Mouse (Mus musculus) ovary, adult 18-20 months (tissue): ENCODE data around the gene Cldn24.
"Not testable (repeated sequence)": the region's sequence is repeated elsewhere in the genome, so short reads cannot be mapped to it uniquely, and the experiment has no call there.

ENCODE experiments used
- DNase-seq: peaks from one replicate; pipeline ENCODE4 v3.0.0; 2022; ENCODE audit warnings: low spot score, mixed read lengths

Cldn24 gene

DNA sequence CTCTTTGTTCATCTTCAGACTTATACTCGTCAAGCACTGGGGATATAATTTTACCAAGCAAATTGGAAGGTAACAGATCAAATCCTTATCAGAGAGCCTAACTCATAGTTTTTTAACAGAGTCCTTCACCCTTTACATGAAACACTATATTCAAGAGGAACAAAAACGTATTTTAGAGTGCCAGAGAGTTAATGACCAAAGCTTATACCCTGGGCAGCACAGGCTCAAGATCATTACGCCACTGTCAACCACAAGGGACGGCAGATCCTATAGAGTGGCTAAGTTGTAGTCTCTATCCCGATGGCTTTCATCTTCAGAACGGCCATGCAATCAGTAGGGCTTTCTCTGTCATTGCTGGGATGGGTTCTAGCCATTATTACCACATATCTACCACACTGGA is at the start of gene Cldn24:
Cldn24 (plus strand) TSS at position 301 of the 400 bp plus-strand sequence.
- DNase-seq: no peak

DNA sequence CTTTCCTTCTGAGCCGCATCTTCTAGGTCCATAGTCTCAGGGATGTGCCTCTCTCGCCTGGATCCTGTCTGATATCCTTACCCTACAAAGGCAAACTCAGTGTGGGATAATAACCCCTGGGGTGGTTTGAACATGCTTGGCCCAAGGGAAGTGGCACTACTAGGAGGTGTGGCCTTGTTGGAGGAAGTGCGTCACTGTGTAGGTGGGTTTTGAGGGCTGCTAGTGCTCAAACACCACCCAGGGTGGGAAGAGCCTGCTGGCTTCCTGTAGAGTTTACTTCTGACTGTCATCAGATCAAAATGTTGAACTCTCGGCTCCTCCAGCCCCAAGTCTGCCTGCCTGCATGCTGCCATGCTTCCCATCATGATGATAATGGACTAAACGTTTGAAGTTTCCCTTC is 49.0 kb upstream of the Cldn24 start:
- no peak for DNase-seq

DNA sequence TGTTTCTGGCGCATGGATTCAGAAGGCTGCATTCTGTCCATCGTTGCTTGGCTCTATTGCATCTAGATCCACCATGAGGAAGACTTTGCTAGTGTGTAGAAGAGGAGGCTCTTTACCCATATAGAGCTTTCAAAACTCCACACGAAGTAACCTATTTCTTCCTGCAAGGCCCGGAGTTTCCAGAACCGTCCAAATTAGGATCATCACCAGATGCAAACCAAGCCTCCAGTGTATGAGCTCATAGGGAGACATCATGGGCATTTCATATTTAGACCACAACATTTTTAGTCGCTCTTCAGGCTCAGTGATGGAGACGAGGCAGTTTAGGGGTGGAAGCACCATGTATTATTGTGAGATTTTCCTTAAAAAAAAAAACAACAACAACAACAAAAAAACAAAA is 44.5 kb upstream of the Cldn24 start:
- no peak for DNase-seq

DNA sequence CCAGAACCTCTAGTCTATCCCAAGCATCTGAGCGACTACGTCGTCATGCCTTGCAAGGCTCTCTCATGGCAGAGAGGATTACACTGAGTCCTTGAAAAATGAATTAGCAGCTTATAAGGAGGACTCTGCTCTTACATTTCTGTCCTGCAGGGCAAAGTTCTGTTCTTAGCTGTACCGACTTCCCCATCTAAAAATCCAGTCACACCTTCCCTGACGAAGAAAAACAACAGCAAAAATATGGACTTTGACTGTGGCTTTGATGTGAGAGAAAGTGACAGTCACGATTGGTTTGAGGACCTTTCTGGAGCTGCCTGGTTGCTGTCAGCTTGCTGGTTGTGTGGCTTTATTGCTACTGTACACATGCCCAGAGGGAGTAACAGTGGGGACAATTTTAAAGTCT is 42.4 kb upstream of the Cldn24 start:
- no peak for DNase-seq

DNA sequence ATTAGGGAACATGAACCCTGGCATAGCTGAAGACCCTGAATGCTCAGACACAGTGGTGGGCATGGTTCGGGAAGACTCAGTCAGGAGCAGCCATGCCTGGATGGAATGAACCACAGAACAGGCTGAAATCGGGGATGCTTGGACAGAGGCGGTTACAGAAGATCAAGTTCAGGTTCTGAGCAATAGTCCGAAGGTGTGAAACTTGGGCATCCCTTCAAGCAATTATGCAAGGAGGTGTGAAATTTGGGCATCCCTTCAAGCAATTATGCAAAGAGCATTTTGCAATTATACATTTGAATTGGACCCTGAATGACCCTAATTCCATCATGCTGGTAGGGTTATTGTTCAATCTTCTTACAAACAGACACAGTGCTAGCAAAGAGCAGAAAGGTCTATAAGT is 40.1 kb upstream of the Cldn24 start:
- DNase-seq: no peak

DNA sequence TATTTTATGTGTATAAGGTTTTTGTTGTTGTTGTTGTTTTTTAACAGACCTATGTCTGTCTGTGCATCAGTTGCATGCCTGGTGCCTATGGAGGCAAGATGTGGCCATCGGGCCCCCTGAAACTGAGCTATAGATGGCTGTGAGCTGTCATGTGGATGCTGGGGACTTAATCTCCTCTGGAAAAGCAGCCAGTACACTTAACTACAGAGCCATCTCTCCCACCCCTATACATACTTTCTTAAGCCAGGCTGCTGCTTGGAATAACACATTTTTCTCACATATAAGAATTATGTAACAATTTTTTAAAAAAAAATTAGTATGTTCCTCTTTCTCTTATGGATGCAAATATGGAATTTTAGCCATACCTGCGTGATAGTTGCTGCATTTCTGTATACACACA is 38.4 kb upstream of the Cldn24 start:
- DNase-seq: no peak

DNA sequence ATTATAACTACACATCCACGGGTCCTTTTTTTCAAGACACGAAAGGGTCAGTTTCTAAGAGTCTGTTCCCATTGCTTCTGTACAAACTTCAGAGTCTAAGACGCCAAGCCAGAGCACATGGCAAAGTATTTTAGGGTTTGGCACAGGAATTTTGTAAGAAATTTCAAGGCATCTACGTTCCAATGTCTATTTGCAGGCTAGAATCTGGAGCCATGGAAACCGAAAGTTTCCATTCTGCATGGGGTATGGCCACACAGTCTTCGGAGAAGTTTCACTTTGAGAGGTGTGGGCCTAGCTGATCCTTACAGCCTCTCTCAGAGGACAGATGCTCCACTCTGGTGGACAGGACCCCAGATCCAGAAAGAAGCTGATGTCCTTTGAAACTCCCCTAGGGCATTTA is 38.0 kb upstream of the Cldn24 start:
- no peak for DNase-seq

DNA sequence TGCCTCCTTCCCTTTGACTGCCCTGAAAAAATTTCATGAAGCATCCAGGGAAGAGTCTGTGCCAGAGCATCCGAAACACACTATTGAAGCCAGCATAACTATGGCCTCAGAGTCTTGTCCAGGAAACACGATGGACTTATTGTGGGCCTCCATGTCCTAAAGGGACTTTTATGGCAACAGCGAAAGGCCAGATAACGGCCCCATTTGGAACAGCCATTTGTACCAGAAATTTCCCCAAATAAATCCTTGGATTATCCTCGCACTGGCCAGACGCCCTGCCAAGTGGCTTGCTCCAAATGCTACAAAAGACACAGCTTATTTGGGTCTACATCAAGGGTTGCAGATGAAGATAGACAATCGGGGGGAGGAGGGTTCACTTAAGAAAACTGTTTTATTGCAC is 37.5 kb upstream of the Cldn24 start:
- DNase-seq: peak; percentile 9

DNA sequence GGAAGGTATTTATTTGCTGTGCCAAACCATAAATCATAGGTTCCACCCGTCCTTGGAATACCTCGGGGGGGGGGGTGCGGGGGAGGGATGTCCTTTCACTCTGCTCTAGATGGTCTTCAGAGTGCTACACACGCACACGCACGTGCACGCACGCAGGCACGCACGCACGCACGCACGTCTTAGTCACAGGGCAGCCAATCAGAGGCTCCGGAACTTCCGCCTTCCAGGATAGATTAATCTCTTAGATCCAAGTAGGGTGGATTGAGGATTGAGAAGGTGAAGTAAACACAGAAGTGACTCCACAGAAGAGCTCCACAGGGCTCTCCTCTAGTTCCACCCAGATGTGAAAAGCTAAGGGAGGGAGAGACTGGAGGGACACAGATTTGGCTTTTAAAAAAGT is 35.6 kb upstream of the Cldn24 start:
- no peak for DNase-seq

DNA sequence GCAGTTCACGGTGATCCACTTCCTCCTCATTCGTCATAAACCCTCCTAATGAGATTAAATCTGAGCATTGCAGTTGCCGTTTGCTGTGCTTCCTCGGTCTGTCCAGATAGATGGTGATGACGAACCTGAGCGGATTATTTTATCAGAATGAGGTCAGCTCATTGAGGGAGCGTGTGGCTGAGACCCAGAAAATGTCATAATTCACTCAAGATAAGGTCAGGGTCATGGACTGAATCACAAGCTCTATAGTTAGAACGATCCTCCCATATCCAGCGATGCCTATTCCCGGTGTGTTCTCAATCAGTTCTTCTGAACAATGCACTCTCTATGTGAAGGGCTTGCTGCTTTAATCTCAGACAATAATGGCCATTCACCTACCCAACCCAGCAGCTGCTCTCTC is 34.2 kb upstream of the Cldn24 start:
- DNase-seq: no peak

DNA sequence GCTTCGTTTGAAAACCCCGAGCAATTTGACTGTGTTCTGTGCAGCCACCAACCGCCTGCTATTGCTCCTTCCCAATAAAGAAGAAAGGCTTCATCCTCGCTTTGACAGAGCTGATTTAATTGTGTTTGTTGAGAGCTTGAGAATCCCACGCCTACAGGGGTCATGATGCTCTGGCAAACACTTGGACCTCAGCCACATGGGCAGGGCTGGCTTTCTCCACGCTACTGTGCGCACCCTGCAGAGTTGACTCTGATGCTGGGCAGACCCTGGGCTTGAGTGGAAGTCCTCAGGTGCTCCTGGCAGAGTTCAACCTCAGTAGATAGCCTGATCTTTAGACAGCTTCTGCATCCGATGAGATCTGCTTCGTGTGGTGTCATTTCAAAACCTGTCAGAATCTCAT is 30.0 kb upstream of the Cldn24 start:
- peak; percentile 28 for DNase-seq

DNA sequence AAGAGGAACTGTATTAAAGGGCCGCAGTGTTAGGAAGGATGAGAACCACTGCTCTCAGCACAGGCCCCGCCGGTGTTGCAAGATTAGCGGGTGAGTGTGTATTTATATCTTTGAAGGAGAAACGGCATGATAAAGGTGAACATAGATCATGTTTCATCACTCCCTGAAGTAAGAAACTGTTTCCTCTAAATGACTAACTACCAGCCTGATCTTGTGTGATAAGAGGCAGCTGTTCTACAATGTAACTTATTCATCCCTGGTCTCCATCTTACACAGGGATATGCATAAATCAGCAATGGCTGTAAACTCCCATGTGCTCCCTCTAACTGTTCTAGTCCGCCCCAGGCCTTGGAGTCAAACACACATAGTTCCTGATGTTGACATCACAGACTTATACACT is 22.5 kb upstream of the Cldn24 start:
- no peak for DNase-seq

DNA sequence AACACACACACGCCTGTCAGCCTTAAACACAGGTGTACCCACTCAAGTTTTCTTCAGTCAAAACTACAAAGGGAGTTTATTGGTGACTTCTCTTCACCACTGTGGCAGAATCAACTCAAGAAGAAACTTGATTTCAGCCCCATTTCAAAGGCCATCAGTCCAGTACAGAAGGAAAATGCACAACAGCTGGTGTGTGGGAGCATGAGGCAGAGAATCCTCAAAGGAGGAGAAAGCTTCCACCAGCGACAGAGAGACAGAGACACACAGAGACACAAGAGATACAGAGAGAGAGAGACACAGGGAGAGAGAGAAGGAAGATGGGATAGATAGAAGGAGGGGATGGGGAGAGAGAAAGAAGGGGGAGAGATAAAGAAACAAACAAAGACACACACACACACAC is 19.6 kb upstream of the Cldn24 start:
- DNase-seq: no peak

DNA sequence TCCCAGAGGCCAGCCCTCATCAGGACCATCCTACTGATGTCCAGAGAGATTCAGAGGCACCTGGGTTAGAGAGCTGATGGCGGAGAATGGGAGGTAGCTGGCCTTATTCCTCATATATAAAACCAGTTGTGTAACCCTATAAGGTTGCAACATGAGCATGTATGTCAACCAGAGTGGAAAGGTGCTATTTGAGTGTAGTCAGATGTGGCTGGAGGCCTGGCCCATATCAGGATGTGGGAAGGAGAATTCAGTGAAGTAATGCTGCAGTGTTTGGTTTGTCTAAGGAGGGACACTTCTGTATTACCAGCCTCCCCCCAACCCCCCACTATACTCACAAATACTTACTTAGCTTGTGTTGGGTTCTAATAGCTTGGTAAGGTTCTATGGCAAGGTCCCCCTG is 17.7 kb upstream of the Cldn24 start:
- no peak for DNase-seq

DNA sequence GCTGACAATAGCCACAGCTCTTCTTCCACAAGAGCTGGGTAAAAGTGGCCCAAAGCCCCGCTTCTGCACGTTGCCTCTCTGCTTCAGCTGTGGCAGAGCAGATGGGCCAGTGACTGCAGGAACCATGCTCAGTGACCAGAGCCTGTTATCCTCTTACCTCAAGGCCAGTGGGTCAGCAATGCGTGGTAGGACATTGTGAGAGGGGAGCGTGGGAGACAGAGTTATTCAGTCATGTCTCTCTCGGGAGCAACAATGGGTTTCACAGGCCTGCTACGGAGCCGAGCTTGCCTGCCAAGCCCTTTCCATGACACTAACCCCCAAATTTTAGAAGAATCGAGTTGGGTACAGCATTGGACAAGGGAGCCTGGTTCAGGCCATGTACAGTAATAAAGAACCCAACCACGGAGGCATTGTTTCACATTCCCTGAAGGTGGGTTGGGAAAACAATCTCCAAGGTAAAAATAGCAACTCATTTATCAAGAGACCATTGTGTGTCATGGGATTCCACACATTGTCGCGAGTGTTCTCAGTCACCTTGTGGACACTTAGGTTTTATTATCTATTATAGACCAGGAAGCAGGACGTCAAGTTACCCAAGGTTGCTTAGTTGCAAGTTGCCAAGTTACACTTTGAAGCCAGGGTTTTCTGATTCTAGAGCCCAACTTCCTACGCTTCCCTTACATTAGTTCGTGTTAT is 11.8 kb upstream of the Cldn24 start:
- no peak for DNase-seq

DNA sequence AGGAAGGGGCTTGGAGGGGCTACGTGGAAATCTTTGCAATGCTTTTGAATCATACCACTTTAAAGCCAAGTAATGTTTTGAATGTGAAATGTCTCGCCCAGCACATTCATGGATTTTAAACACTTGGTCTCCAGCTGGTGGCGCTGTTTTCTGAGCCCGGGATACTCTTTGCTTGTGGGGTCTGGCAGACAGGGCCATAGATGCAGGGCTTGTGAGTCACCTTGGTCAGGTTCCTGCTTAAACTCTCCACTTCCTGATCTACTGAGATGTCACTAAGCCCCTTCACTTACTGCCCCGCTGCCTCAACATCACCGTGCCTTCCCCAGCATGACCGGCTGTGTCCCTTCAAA is 11.3 kb upstream of the Cldn24 start:
- no peak for DNase-seq

DNA sequence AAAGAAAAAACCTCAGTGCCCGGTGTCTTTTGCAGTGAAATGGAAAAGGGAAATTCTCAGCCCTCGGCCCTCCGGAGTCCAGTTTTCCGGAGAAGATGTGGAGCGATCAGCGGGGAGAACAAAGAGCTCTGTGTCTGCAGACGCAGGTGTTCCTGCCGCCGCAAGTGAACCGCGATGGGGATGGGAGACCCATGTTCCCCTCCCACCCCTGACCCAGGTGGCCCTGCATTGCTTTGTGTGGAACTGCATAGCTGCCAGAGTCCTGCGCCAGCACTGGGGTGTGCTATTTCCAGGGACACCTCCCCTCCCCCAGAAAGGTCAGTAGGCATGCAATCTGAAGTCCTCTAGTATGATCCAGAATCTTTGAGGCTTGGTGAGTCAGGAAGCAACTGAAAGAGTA is 10.7 kb upstream of the Cldn24 start:
- DNase-seq: no peak

DNA sequence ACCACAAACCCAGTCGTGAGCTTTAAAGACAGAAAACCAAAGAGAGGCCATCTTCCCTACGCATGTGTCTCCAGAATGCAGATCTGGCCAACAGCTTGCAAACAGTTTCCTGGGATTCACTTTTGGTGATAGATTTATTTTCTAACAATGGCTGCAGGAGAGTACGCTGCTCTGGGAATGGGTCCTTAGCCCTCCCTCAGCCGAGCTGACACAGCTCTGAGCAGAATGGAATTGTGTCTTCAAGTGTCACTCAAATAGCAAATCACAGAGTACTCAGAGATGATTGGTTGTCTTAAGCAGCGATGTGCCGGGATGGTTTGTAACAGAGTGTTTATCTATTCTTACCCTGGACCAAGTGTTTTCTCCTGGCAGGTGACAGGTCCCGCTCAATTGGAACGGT is 2.9 kb upstream of the Cldn24 start:
- no peak for DNase-seq

DNA sequence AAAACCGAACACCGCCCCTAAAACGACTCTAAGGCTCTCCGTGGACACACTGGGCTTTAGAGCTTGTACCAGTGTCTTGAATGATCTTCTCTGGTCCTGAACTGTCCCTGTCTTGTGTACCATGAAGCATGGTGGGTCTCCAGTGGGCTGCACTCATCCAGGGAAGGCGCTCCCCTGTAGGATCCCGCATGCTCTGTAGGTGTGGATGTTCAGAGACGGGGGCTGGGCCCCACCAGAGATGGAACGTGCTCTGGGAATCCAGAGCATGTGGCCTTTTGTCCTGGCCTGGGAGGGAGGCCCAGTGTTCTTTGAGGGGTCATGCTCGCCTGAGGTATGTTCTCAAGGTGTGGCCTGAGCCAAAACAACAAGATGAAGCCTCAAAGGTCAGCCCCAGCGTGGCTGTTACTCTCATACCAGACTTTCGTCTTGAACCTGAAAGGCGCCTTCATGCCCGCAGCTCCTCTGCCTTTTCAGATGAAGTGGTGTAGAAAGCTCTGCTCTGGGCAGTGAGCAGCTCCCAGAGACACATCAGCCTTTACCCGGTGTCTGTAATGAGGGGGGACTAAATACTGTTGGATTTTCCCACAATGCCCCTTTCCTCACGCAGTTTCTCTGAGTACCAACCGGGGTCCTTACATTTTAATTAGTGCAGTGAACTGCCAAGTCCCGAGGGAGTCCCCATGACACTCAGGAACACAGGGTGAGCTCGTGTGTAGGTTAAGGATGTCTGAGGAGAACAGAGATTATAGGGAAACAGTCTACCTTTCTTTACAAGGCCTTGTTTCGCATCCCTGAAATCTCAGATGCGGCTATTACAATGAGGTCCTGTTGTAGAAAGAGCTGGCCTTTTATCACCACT is 800 bp upstream of the Cldn24 start:
- DNase-seq: no peak

DNA sequence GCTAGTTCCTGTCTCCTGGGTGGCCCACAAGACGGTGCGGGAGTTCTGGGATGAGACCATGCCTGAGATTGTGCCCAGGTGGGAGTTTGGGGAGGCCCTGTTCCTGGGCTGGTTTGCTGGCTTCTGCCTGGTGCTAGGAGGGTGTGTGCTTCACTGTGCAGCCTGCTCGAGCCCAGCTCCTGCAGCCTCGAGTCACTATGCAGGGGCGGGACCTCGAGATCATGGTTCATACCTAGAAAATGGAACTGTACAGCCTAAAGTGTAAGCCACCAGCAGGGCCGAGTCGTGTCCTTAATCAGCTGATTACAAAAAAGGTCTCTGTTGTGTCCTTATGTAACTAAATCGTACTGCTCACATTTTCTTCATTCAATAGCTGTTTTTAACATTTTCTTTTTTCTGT is 598 bp downstream of the Cldn24 start:
- not testable (repeated sequence) for DNase-seq

DNA sequence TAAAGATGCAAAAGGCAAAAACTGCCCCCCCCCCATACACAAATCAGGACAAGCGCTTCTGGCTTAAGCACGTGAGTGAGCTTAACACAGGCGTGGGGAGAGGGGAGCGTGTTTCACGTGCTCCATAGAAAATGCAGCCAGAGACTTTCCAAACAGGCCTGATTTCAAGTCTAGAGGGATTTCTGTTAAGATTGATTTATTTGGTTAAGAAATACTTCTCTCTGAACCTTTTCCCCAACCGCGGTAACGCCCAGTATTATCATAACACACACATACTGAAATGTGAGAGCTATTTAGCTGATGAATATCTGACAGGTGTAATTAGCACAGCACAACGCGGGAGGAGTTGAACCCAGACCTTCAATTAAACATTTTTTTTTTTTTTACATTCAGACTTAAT is 1.8 kb downstream of the Cldn24 start:
- DNase-seq: no peak

DNA sequence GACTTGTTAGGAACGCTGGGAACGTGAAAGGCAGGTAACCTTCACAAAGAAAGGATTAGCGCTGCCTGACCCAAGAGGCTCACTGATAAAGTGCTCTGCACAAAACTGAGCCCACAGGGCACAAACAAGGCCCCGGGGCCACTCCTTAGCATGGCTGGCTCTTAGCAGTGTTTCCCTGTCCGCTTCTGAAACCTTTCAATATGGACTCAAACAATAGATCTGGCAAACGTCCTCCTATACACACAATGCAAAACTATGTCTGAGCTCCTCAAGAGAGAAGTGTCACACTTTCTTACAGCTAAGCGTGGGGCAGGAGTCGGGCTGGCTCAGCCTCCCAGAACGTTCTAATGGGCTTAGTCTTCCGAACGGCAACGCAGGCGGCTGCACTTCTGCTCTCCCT is 2.2 kb downstream of the Cldn24 start, which contains the start of gene Cldn22:
Cldn22 (plus strand) TSS at position 301 of the 400 bp plus-strand sequence.
- no peak for DNase-seq

DNA sequence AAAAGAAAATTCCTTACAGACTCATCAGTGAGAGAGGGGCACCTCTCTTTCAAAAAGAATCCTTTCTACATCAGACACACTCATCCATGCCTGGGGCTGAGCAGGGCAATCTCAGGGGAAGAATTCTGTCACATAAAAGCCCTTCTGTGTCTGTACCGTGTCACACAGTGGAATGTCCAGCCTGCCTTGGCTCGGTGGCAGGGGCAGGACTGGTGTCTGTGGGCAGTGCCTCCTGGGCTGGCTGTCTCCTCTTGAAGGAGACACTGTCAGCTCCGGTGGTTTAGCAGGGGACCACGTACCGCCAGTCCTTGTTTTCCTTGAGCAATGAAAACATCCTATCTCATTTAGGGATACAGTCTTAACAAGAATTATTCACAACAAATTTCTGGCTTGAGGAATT is 3.7 kb downstream of the Cldn24 start:
- no peak for DNase-seq

DNA sequence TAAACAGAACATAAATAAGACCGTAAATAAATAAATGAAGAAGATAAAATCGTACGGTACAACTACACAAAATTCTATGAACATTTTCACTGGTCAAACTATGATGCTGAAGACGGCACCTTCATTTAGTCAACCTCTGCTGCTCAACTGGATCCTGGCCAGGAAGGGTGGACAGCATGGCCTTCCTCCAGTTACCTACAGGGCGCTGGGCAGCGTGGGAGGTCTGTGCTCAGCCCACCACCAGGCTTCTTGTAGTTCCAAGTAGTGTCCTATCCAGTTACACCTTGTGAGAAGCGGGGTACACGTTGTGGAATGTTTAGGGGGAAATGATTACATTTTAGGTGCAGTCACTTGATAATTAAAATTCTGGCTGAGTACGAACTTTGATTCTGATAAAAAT is 5.0 kb downstream of the Cldn24 start:
- DNase-seq: no peak
